Mouse (Mus musculus) megakaryocyte-erythroid progenitor cell, adult 5-6 weeks (primary cell): Measurements from ENCODE around the gene Pear1. TPM values are rescaled to one million over a fixed set of nuclear protein-coding genes. Genes with fewer than 3 reads are reported as not detected.

ENCODE experiments used
- ATAC-seq: replicated peaks from 2 replicates; pipeline ENCODE4 v1.8.0; 2016; ENCODE audit warnings: mild to moderate bottlenecking, inconsistent platforms; ENCODE audit not compliant: severe bottlenecking, poor library complexity, low FRiP score, low TSS enrichment
- total RNA-seq, 2 experiments: library from RNA; stranded (forward) in 1 of 2; stranded (reverse) in 1 of 2; fragments of 200-1000, 215-1000 nt in 1 of 2; fragments of >200 nt in 1 of 2; fragmentation: Nextera tagmentation in 1 of 2; gene quantifications; 2 replicates each; pipeline ENCODE4 v1.2.3; 2014 to 2017

Gene Pear1
- total RNA-seq, 2 experiments from 2014 or later, result 4.3 to 15.3 TPM

DNA sequence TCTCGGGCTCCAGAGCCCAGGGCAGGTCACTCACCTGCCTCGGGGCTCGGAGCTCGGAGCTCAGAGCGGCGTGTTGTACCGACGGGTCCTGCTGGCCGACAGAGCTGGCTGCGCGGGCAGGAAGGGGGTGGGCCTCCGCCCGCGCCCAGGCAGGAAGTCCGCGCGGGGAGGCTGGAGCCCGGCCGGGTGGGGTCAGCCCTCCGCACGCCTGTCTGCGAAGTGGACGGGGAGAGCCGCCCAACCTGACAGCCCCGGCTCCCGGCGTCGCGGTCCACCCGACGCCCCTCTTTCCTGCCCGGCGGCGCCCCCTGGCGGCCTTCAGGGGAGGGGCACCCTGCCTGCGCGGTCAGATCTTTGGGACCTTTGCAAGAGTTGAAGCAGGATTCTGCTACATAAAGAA is 55.3 kb downstream of the Pear1 start:
- ATAC-seq, result peak; percentile 61

DNA sequence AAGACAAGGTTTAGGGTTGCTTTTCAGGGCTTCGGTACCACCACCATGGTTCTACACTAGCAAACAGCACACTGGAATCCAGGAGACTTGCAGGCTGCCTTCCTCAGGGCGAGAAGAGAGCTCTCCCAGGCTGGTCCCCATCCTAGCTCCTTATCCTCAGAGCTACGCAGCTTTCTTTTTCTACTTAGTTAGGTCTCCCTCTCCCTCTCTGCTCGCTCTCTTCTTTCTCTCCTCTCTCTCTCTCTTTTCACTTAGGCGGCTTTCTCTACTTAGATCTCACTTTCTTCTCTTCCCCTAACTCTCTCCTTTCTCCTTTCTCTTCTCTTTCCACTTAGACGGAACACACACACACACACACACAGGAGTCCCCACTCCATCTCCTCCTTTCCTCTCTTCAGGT is 55.7 kb downstream of the Pear1 start:
- ATAC-seq, result no peak

DNA sequence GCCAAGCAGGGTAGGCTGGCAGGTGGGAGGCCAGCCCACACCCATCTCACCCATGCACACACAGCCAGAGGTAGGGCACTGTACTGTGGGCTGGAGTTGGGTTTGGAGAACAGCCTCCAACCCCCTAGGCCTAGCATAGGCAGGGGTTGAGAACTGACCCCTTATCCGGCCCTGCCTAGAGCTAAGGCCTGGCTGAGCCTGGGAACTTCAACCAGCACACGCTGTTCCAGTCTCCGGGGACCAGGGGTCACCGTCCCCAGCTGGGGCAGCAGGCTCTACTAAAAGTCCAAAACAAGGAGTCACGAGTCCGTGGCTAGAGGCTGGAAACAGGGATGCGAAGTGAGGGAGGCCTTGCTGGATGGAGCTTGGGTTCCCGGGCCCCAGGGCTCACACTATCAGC is 56.3 kb downstream of the Pear1 start:
- no peak for ATAC-seq

- no peak for ATAC-seq
Observed at GRCm38 (mm10) chr3:87766284-87766667, 57.8 kb downstream of the Pear1 start.

DNA sequence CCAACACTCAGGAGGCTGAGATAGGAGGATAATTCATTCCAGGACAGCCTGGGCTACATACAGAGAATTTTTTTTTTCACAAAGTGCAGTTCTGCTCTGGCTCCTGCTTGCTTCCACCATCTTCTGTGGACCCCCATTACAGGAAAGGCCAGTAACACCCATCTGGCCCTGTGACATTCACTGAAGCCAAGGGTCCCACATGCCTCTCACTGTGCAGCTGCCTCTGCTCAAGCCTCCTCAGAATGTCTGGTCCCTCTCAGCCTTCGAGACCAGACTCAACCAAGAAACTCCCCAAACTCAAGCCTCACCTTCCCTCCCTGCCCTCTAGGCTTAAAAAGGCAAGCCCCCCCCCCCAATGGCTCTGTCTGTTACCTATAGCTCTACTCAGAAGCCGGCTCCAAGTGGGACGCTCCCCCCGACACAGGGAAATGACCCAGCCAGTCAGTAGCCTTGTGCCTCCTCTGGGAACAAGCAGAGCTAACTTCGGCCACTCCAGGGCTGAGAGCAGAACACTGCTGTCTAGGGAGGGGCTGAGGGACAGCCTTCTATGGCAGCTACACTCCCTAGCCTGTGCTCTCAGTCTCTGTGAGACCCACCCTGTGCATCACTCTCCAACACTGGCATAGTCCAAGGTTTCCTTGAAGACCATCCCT is 58.3 kb downstream of the Pear1 start:
- ATAC-seq, result no peak

DNA sequence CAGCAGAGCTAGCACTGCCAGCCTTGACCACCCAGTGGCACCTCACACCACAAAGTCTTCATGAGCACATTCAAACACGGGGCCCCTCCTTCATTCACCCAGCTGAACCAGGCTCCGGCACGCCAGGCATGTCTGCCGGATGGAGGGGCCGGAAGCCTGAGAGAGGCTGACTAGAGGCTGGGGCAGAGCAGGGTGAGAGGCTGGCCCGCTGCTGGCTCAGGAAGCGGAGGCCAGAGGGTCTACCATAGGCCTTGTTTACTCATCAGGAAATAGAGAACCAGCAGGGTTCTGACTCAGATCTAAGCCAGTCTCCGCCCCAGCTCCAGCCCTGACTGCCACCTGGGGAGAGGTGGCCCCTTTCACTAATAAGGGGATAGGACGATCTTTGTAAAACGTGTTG is 59.0 kb downstream of the Pear1 start:
- 0 out of 2 replicates have a peak, but pooled peaks have one; percentile 11 for ATAC-seq

GRCm38 (mm10) chr3:87764506-87764905 is 59.6 kb downstream of the Pear1 start:
- ATAC-seq, result no peak

DNA sequence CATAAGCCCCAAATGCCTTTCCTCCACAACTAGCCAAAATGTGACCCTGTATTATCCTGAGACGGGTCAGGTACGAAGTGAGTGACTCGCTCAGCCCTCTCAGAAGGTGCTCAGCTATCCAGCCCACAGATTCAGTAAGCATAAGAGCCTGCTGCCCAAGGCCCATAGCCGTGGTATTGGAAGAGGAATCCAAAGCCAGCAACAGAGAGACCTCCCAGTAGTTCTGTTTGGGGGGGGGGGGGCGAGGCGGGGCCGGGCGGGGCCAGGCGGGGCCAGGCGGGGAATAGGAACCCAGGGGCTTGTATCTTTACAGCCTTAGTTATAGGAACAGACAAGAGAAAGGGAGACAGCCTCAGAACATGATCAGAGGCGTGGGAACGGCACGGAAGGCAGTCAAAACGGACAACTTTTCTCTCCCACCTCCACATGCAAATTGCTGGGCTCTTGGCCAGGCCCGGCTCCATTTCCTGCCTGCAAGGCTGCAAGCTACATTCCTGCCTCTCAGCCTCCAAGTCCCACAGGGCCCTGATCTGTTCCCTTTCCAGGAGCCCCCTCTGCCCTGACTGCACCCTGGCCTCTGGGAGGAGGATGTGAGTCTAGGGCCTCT is 60.3 kb downstream of the Pear1 start:
- ATAC-seq, result no peak

GRCm38 (mm10) chr3:87763202-87763601 is 60.9 kb downstream of the Pear1 start:
- ATAC-seq, result no peak

- no peak for ATAC-seq
Observed at GRCm38 (mm10) chr3:87761408-87762375, 62.4 kb downstream of the Pear1 start.

DNA sequence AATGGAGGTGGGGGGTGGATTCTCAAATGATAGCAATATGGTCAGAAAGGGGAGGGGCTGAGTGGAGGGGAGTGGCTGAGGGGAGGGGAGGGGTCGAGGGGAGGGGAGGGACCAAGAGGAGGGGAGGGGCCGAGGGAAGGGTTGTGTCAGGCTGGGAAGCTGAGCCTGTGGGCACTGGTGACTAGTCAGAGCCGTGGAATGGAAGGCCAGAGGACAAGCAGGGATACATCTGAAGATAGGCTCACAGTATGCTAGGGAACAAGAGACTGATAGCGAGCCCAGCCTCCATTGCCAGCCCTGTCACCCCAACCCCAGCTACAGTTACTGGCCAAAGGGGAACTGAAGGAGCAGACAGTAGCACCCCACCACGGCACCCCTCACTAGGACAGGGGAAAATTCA is 65.5 kb downstream of the Pear1 start:
- ATAC-seq, result no peak

DNA sequence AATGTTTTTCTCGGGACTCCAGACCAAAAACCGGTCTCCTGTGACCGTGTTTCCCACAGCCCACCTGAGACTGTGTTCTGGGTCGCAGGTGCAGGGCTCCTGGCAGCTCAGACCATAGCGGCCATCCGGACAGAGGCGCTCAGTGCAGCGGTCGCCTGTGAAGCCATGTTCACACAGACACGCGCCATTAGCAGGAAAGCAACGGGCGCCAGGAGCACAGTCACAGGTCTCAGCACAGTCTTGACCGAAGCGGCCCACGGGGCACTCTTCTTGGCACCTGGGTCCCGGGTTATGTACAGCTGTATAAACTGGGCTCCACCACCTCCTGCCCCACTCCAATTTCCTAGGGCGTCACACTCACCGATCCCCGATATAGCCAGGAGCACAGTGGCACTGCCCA is 67.6 kb downstream of the Pear1 start:
- ATAC-seq, result no peak

GRCm38 (mm10) chr3:87755964-87756363 is 68.1 kb downstream of the Pear1 start:
- ATAC-seq, result peak; percentile 89

GRCm38 (mm10) chr3:87753829-87754228 is 70.3 kb downstream of the Pear1 start:
- no peak for ATAC-seq

GRCm38 (mm10) chr3:87752567-87752966 is 71.5 kb downstream of the Pear1 start:
- ATAC-seq, result no peak

DNA sequence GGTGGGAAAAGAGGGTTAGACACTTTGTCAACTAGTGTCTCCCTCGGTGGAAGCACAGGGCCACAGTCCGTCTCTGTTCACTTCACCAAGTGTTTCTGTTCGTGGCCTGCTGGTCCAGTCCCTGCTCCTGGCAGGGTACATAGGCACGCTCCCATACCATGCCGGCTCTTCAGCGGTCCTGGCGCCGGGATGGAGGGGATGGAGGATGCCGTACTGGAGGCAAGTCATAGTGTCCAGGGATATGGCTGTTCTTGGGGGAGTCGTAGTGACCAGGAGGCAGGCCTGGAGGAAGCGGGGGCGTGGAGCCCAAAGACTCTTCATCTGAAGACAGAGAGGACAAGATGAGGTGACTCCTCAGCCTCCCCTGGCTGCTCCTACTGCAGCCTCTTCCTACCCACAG is 74.1 kb downstream of the Pear1 start:
- no peak for ATAC-seq

GRCm38 (mm10) chr3:87749036-87749435 is 75.1 kb downstream of the Pear1 start:
- peak; percentile 65; the same call in 1 of the 2 replicates for ATAC-seq

- ATAC-seq, result no peak
Observed at GRCm38 (mm10) chr3:87748431-87748830, 75.7 kb downstream of the Pear1 start, which contains the start of gene Lrrc71. Lrrc71 (minus strand) TSS chr3:87748625.

DNA sequence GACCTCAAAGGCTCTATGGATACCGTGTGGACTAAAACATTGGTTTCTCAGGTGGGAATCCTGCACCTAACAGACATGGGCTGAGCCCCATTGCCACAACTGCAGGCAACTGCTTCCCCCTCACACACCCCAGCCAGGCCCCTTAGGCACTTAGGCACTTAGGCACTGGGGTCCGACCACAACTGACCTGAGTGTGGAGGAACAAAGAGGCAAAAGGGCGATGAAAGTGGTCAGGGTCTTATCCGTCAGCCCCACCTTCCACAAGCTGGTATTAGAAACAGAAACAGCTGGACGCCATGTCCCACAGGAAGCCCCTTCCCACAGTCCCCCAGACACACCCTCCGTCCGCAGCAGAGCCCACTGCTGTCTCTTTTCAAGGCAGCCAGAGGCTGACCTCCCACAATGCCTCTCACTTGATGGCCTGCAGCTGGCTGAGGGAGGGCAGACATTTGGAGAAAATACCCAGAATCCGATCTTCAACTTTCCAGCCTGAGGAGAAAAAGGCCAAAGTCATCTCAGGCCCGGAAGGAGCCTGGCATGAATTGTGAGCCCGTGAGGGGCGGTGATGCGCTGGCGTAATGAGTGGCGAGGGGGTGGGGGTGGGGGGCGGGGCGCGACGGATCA is 79.0 kb downstream of the Pear1 start:
- ATAC-seq, result no peak

DNA sequence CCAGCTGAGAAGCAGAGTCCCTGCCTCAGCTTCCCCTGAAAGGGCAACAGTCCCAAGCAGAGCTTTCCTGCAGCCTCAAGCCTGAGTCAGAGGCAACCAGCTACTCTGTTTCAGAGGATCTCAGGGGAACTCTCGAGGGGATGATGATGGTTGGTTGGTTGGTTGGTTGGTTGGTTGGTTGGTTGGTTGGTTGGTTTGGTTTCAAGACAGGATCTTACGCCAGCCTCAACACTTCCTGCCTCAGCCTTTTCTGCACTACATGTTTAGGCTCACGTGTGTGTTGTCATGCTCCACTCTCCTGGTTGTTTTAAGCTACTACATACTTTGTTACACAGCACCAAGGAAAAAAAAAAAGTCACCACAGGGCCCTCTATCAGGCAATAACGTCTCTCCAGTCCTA is 80.2 kb downstream of the Pear1 start:
- ATAC-seq, result no peak
